Mouse (Mus musculus) lung, postnatal 36 days (tissue): ENCODE results near the gene Ski.

ENCODE experiments used
- DNase-seq: peaks from one replicate; pipeline ENCODE4 v3.0.0; 2022; ENCODE audit warnings: mixed read lengths

The Ski gene

DNA sequence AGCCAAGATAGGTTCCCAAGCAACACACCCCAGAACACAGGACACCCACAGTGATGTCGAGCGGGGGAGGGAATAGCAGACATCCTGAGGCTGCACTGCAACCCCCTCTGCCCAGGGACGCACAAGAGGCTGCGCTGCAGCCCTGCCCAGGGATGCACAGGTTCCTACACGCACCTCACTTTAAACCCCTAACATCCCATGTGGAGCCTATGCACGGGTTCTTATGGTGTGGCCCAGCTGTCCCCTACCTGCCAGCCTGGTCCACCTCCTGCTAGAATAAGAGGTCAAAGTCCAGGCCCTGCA is 8.7 kb downstream of the Ski start:
- no peak for DNase-seq

DNA sequence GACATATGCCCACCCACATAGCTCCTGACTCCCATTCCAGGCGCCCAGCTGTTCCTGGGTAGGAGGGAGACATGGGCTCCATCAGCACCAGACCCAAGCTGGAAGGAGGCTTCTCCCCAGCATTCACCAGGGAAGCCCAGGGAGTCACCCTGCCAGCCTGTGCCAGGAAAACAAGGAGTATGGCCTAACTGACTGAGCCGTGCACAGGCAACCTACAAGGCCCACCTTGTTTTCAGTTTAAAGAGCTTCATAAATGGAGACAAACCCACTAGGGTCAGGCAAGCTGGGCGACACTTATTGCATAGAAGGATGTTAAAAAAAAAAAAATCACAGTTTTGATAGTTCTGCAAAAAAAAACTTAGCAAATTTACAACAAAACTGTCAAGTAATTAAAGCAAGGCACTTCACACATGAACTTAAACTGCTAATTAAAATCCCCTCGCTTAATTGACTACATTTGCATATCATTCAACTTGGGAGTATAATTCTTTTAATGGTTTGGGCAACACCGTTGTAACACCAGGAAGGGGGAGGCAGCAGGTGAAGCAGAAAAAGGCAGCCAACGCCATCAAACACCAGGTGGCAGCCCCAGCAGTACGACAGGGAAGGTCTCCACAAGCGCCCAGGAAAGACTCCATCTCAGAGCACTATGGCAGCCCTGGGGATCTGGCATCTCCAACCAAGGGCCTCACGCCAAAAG is 9.2 kb downstream of the Ski start:
- no peak for DNase-seq

DNA sequence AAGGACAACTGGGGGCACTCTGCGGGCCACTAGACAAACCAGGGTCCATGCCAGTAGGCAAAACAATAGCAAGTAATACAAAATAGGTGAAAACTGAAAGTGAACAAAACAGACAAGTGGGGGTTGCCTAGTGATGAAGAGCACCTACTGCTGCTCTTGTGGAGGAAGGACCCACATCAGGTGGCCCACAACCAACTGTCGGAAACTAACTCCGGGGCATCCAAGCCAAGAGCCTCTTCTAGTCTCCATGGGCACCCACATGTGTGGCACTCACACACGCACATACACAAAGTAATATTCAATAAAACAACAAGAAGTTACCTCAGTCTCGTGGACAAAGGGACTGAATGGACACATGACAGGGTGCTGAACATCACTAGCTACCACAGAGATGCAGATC is 12.9 kb downstream of the Ski start:
- DNase-seq = no peak

DNA sequence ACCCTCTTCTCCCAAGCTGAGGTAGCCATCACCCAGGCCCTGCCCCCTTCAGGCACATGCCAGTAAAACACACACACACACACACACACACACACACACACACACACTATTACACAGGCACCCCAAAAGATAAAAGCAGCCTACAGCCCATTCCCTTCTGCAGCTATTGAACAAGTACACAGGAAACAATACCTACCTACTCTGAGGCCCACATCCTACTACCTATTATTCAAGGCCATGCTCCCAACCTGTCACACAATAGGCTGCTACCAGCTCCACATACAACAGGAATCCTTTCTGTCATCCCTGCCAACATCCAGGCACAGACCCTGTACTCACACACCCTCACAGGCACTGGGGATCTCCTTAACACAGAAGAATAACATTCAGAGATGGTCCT is 13.3 kb downstream of the Ski start:
- no peak for DNase-seq

DNA sequence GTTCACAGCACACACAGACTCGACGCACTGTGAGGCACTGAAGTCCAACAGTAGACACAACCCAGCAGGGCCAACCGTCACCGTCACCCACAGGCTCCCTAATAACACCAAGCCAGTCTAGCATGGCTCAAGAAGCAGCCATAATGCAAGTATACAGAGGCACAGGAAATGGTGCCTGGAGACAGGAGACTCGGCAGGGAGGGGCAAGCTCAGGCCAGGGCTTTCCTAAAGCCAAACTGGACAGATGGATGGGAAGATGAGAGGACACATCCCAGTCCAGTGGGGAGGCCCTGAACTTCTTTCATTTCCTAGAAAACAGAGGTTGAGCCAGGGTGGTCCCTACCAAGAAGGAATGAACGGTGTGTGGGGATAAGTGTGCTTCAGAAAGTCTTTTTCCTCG is 13.8 kb downstream of the Ski start:
- DNase-seq = no peak

DNA sequence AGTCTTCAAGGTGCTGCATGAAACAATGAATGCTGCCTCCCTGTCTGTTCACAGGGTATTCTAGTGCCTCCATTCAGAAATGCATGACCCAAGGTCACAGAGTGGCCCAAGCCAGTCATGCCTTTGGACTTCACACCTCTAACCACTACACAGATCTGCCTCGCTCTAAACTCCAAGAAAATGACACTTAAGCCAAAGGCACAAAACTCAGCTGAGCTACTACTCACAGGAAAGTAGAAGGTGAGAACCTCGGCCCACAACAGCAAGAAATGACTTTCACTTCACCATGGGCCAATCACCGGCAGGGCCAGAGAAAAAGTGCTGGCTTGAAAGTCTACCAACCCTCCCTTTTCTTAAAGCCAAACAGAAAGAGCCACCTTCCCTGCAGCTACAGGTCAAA is 14.6 kb downstream of the Ski start:
- DNase-seq = no peak

DNA sequence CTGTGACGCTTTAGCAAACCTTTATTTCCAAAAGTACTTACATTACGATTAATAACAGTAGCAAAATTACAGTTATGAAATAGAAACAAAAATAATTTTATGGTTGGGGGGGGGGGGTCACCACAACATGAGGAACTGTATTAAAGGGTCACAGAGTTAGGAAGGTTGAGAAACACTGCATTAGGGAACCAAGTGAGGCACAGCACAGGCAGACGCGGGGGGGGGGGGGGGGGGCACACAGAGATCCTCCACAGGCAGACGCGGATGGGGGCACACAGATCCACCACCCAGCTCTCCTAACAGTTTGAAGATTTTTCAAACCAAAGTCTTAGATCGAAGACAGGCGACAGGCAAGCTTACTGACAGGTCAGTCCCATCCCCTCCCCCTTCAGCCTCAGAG is 15.9 kb downstream of the Ski start:
- DNase-seq = no peak

DNA sequence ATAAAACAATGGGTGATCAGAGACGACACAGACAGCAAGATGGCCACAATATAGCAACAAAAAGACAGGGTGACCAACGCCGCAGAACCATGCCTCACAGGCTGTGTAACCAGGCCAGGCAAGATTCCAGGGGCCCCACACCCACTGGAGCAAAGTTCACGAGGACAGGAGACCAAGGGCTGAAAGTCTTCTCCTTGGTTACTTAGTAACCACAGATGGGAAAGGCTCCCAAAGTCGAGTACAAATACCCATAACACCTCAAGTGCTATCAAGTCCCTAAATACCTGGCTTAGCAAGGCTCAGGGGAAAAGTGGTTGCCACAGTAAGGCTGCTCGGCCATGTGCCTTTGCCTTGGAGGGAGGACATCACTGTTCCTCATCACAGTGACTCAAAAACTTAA is 16.5 kb downstream of the Ski start:
- DNase-seq = peak; percentile 85

DNA sequence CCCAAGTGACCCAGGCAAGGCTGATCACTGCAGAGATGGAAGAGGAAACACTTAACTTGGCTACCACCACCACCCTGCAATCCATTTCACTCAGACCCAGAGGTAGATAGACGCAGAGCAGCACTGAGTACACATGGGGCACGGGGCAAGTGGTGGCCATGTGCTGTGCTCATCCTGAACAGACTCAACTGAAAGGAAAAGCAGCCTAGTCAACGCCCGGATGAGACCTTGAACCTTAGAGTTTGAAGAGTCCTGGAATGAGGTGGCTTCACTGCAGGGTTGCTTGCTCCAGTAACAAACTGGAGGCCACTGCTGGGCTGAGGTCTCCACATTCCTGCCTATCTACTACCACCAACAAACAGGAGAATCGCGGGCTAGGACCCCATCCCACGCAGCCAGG is 20.6 kb downstream of the Ski start:
- DNase-seq = no peak

DNA sequence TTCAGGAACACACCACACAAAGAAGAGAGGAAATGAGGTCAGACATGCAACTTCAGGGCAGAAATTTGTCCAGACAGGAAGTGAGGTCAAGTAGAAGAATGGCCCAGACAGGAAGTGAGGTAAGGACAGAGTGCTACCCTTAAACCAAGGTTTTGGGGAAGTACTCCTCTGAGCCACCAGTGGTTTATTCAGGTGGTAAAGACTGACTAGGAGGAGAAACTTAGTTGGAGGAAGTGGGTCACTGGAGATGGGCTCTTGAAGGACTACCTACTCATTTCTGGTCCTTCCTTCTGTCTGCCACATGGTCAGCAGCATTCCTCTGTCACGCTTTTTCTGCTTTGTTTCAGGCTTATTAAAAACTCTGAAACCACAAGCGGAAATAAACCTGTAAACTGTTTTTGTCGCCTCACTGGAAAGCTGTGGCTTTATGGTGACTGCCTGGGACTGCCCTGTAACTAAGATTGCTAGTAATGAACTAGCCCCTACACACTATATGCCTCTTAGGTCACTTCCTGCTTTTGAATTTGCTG is 21.5 kb downstream of the Ski start:
- peak; percentile 75 for DNase-seq

DNA sequence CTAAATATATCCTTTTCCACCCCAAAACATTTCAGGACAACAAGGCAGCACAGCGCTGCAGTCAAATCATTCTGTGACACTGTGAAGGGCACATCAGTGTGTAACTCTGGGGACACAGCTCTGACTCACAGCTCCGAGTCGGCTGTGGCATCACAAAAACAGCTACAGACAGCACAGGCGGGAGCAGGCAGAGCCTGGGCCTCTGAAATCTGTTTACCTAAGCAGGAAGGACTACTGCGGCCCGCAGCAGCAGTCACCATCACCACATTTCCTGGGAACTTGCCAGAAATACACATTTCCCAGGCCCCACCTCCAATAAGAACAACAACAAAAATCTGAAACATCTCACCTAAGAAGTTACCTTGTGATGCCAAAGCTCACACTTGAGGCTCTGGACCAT is 24.7 kb downstream of the Ski start:
- peak; percentile 61 for DNase-seq

DNA sequence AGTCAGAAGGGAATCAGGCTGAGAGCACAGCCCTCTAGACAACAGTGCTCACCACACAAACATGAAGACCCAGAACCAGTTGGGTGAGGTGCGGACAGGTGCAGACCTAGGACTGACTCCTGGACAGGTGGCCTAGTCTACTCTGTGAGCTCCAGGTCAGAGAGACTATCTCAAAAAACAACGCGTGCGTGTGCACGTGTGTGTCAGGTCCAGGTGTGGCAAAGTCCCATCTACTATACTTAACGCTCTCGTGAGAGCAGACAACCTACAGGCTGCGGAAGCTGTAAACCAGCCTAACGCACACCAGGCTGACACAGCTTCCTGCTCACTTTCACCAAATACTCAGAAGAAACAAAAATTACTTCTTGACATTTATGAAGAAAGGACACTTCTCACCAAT is 27.2 kb downstream of the Ski start:
- DNase-seq = no peak

DNA sequence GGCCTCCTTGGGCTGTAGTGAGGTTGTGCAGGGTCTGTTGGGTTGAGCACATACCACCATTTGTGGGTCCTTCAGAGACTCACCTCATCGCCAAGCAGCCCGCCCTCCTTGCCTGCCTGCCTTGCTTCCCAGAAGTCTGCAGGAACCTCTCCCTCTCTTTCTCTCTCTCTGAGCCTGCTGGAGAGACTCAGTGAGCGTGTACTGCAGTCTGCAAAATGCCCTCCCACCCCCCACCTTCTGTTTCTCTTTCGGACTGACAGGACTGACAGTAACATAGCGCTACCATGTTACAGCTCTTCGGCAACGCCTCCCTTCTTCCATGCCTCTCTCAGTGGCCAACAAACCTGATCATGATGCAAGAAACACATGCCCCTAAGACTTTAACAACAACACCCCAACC is 32.1 kb downstream of the Ski start:
- no peak for DNase-seq

DNA sequence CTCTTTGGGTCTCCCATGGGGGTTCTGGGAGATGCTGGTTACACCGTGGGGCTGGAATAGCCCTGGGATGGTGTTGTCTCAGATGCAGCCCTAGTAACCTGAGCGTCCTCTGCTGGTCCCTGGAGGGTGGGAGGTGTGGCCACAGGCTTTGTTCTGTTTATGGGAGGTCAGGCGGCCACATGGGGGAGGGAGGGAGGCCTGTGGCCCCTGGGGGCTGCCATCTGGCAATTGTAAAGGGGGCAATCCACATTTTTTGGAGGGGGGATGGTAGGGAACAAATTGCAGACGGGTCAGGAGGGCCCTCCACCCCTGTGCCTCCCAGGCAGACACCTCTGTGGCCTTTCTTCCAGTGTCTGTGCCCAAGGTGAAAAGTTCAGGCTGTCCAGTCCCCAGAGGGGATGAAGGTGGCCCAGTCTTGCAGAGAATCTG is 32.7 kb downstream of the Ski start:
- peak; percentile 70 for DNase-seq

DNA sequence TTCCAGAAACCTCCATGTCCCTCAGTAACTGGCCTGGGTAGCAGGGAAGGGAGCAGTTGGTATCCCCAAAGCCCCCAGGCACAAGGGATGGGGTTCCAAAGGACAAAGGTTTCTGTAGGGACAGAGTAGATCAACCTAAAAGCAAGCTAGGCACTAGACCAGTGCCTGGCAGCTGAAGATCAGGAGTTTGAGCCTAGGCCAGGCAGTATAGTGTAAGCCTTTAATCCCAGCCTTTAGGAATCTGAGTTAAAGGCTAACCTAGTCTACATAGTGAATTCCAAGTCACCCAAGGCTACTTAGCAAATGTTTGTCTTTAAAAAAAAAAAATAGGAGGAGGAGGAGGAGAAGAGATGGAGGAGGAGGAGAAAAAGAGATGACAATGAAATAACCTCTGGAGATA is 33.6 kb downstream of the Ski start:
- DNase-seq = no peak

DNA sequence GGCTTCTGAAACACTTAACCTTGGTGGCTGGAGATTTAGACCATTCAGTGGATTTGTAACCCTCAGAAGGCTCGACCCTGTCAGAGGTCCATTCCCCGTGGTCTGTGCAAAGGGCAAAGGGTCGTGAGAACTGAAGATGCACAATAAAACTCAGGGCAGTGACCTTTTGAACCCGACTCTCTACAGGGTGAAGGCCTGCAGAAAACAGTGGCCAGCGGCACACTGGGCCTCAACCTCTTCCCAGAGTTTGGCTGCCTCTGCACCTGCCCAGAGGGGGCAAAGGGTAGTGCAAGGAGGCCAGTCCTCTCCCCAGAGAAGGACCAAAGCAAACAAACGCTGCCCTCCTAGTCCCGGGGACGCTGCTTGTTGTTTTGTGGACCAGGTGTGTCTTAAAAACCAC is 34.1 kb downstream of the Ski start:
- DNase-seq = no peak

DNA sequence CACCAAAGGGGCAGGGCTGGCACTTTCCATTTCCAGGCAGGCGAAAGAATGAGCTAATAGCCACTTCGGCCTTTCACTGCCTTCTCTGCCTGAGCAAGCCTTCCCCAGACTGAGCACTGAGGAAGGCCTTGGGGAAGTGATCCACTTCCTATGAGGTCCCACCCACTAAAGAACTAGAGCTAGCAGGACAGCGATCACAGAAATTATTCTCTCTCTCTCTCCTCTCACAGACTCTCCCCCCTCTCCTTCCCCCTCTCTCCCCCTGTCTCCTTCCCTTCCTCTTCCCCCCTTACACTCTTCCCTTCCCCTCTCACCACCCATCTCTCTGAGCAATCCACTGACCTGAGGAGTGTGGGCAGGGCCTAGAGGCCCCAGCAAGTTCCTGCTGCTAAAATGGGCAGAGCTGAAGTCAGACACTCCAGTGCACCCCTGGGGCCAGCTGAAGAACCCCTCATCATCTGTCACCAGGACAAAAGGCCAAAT is 35.2 kb downstream of the Ski start:
- DNase-seq = peak; percentile 74

DNA sequence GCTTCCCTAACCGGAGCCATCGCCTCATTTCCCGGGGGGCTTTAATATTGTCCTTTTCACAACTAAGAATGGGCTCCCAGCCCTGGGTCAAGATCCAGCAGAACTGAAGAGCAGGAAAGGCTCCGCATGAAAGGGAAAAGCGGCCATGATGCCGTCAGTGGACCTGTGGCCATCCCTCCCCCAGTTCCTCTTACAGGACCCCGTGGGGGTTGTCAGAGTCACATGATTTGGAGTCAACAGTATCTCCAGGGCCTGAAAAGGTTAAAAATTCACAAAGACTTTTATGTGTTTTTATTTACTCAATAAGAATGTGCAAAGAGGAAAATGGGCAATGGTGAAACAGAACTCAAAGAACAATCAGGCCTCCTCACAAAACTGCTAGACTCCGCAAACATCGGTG is 36.5 kb downstream of the Ski start:
- DNase-seq = no peak

DNA sequence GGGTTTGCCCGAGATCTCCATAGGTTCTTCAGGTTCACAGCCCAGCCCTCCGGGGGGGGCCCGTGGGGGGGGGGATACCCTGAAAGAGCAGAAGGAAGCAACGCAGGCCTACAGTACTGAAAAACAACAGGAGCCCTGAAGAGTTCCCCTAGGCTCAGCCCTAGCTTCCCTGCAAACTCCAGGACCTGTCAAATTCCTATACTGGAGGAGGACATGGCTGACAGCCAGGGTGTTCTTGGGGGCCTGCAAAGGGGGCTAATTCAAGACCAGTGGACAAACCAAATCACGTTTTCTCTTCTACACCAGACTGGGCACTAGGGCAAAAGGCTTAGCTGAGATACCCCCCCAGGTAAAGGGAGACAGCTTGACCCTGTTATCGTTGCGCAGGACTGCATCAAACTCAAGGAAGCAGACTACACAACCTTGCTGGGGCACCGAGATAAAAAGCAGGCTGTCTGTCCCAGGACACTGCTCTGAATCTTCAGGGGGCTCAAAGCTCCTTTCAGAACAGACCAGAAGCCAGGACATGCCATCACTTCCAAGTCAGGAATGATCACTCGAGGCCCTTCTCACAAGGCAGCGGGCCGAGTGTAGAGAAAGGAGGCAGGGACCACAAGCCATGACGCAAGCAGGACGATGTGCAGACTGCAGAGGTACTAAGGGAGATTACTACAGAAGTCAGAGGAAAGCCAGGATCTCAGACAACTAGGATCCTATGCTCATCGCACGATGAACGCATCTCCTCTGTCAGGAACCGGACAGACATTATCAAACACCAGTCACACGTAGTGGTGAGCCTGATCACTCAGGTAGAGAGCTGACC is 37.9 kb downstream of the Ski start:
- DNase-seq = no peak

DNA sequence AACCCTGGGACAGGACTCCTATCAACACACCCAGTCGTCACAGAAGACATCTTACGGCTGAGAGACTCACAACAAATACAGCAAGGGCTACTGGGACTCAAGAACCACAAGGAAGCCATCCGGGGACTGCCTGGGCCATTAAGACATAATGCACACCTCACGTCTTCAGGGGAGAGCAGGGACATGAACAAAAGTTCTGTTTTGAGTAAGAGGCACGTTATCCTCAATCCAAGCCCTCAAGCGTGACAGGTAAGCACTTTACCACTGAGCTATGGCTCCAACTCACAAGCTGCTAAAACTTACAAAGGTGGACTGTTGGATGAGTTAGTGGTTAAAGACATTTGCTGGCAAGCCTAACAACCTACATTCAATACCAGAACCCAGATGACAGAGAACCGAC is 39.2 kb downstream of the Ski start:
- DNase-seq = no peak

DNA sequence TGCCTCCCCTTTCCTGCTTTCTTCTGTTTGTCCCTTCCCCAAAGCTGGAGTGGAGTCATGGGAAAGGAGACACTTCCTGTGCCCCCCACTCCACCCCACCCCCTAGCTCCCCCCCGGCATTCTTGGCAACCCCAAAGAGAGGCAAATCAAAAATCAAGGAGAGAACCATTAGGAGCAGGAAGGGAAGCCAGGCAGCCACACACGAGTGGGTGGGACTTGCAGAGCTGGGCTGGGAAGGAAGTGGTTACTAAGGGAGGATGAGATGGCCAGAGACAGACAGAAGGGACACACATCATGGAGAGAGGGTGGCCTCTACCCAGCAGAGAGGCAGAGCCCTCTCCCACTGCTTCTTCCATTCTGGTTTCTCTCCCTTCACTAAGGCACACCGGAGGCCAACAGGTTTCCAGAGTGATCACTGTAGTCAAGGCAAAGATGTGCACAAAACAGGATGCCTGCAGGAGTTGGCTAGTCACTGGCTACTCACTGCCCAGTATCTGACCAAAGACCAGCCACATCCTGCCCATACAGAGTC is 43.3 kb downstream of the Ski start:
- DNase-seq = peak; percentile 75

DNA sequence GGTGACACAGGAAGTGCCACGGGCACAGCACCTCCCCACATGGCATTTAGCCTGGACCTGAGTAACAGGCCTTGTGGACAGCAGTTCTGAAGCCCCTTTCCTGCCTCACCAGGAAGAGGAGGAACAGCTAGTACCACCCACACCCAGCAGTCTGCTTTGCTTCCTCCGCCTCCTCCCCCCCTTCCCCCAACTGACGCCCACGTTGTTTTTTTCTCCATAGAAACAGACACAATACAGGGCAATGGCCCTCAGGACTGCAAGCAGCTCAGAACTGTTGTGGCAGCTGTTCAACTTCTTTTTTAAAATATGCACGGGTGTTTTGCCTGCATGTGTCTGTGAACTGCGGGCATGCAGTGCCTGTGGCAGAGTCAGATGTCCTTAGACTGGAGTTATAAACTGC is 44.1 kb downstream of the Ski start:
- DNase-seq = peak; percentile 91

DNA sequence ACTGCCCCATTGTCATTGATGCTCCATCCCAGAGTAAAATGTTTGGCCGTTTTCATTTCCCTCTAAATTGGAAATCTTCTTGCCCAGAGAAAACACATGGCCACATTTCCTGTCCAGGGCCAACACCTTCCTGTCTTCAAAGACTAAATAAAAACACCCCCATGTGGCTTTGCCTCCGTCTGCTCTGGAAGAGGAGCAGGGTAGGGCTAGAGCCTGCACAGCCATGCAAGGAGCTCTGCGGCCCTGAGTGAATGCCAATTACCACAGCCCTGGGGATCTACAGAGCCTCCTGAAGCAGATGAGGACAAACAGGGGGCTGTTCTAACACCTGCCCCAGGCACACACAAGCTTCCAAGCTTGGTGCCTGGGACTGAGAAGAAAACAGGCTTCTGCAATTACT is 46.2 kb downstream of the Ski start:
- no peak for DNase-seq
